Mouse (Mus musculus) liver, adult 2 months (tissue): ENCODE data around the gene Atp6ap1l.

Source experiments
- CTCF ChIP-seq: fragments of 200-500 bp; IDR thresholded peaks from 2 replicates; pipeline ENCODE4 v1.5.1; 2011; ENCODE audit warnings: low read depth, low read length, control low read depth
- POLR2A ChIP-seq: fragments of 200-500 bp; IDR thresholded peaks from 2 replicates; pipeline ENCODE4 v1.6.1; 2011; ENCODE audit warnings: low read length, control low read depth; ENCODE audit not compliant: insufficient read depth; ENCODE audit errors: extremely low read depth

DNA sequence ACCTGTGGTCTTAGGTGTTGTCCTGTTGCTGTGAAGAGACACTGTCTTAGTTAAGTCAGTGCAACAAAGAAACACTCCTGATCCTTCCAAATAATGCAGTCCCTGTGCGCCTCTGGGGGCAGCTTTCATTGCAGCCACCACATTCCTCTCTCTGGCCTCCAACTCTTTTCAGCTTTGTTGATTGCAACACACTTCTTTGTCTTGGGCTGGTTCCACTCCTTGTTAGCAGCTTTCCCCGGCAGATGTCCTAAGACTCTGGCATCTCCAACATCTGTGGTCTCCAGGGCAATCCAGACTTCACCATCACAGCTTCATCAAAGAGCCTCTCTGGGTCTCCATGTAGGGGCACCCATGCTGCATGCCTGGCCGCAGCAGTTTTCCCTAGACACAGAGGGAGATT is 28.1 kb upstream of the Atp6ap1l start:
- no peak for TF ChIP-seq CTCF
- TF ChIP-seq POLR2A: no peak
